Mouse (Mus musculus) limb, embryonic 11.5 days (tissue): ENCODE measurements around the gene Catsper2. TPM values are rescaled to one million over a fixed set of nuclear protein-coding genes. Genes with fewer than 3 reads are reported as not detected.

Experiments
- ATAC-seq: fragments of 200-750 bp; cut with Nextera tagmentation; 2 replicates; pipeline ENCODE4 v1.8.0; 2017; ENCODE audit warnings: low read depth; ENCODE audit not compliant: insufficient number of reproducible peaks, low FRiP score, low TSS enrichment
- DNase-seq: peaks from one replicate; pipeline ENCODE4 v3.0.0-alpha.2; 2015; ENCODE audit warnings: low spot score
- H3K27ac ChIP-seq: fragments of 300-500 bp; sonication (generic); replicated peaks from 2 replicates; pipeline ENCODE4 v1.5.1; 2014; ENCODE audit warnings: low read depth, mild to moderate bottlenecking, low read length
- H3K27me3 ChIP-seq: fragments of 300-500 bp; sonication (generic); 2 replicates; pipeline ENCODE4 v1.6.1; 2014; ENCODE audit warnings: mild to moderate bottlenecking, low read length, mixed read lengths; ENCODE audit not compliant: control insufficient read depth, insufficient read depth
- H3K36me3 ChIP-seq: fragments of 300-500 bp; sonication (generic); 2 replicates; pipeline ENCODE4 v1.6.1; 2014; ENCODE audit warnings: mild to moderate bottlenecking, low read length, moderate library complexity, mixed read lengths; ENCODE audit not compliant: control insufficient read depth, insufficient read depth
- H3K4me1 ChIP-seq: fragments of 300-500 bp; sonication (generic); 2 replicates; pipeline ENCODE4 v1.6.1; 2014; ENCODE audit warnings: low read length, mixed read lengths; ENCODE audit not compliant: control insufficient read depth, insufficient read depth
- H3K4me2 ChIP-seq: fragments of 300-500 bp; sonication (generic); 2 replicates; pipeline ENCODE4 v1.6.1; 2014; ENCODE audit warnings: low read depth, mild to moderate bottlenecking, moderate library complexity; ENCODE audit not compliant: severe bottlenecking
- H3K4me3 ChIP-seq: fragments of 300-500 bp; sonication (generic); 2 replicates; pipeline ENCODE4 v1.5.1; 2014; ENCODE audit warnings: low read depth, low read length
- H3K9ac ChIP-seq: fragments of 300-500 bp; sonication (generic); 2 replicates; pipeline ENCODE4 v1.6.1; 2014; ENCODE audit warnings: mild to moderate bottlenecking, low read length
- H3K9me3 ChIP-seq: fragments of 300-500 bp; sonication (generic); 2 replicates; pipeline ENCODE4 v1.6.1; 2016; ENCODE audit warnings: low read length; ENCODE audit not compliant: control insufficient read depth
- WGBS: fragments of 180-500 bp; shearing (Covaris S2); extraction: QIAGEN DNeasy Blood & Tissue Kit; methylation state at CpG from one replicate; pipeline ENCODE4 v1.1.7; 2014; 5-methylcytosine and 5-hydroxymethylcytosine counted together
- polyA plus RNA-seq: library from polyadenylated mRNA; unstranded; fragments of >200 nt; fragmentation: Nextera tagmentation; extraction: Ambion mirVana; gene quantifications from 2 replicates; pipeline ENCODE4 v1.2.1, GENCODE M21; 2014

Catsper2 gene
- polyA plus RNA-seq, 1 experiment from 2014 or later = 2.0 TPM

DNA sequence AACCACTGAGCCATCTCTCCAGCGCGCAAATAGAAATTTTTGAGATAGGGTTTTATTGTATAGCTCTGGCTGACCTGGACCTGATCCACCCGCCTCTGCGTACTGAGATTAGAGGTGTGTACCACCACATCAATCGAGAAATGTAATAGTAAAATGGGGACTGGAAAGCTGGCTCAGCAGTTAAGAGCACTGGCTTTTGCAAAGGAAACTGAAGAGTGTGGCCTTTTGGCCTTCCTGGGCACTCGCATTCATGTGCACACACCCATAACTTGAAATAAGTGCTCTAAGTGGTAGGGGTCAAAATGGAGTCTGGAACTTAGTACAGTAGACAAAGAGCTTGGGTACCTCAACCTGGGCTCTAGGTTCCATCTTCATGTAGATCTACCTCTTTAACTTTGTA is 2.8 kb upstream of the Catsper2 start:
- H3K4me3 ChIP-seq = no peak overlapping the region
- no peak overlapping the region for H3K27ac ChIP-seq
- peaks cover 6% of the 10 kb centered on the region; the same call in 1 of the 2 replicates for H3K4me1 ChIP-seq
- H3K27me3 ChIP-seq = no peaks in the 10 kb centered on the region
- ATAC-seq (no peak), DNase-seq (no peak)
- no peak overlapping the region for H3K9ac ChIP-seq
- H3K9me3 ChIP-seq = no peaks in the 10 kb centered on the region
- H3K4me2 ChIP-seq = no peak overlapping the region
- H3K36me3 ChIP-seq = peaks cover 10% of the 10 kb centered on the region; the same call in 1 of the 2 replicates
- WGBS = 91% methylated on average over 6 of the region's 6 CpGs

GRCm38 (mm10) chr2:121415591-121415990 is 2.0 kb upstream of the Catsper2 start:
- H3K27ac ChIP-seq = no peak overlapping the region
- WGBS = 91% methylated on average over 3 of the region's 3 CpGs
- H3K4me3 ChIP-seq = peak overlapping the region; percentile 100
- no peak overlapping the region for H3K9ac ChIP-seq
- H3K4me1 ChIP-seq = peaks cover 6% of the 10 kb centered on the region; the same call in 1 of the 2 replicates
- no peaks in the 10 kb centered on the region for H3K9me3 ChIP-seq
- H3K36me3 ChIP-seq = peaks cover 7% of the 10 kb centered on the region; the same call in 1 of the 2 replicates
- DNase-seq = no peak
- no peak for ATAC-seq
- H3K27me3 ChIP-seq = no peaks in the 10 kb centered on the region
- peak overlapping the region; percentile 64 for H3K4me2 ChIP-seq

GRCm38 (mm10) chr2:121415103-121415502 is 1.5 kb upstream of the Catsper2 start:
- Histone ChIP-seq H3K27ac (no peak overlapping the region), H3K9me3 (no peaks in the 10 kb centered on the region), H3K4me2 (peak overlapping the region; percentile 64), H3K9ac (peak overlapping the region; percentile 36; the same call in 1 of the 2 replicates), H3K27me3 (no peaks in the 10 kb centered on the region), H3K4me3 (peak overlapping the region; percentile 100), H3K36me3 (peaks cover 5% of the 10 kb centered on the region; the same call in 1 of the 2 replicates), H3K4me1 (peaks cover 6% of the 10 kb centered on the region; the same call in 1 of the 2 replicates)
- WGBS = 70% methylated on average over 3 of the region's 3 CpGs
- ATAC-seq (no peak), DNase-seq (no peak)

- H3K27me3 ChIP-seq = no peaks in the 10 kb centered on the region
- ATAC-seq (peak; percentile 35), DNase-seq (peak; percentile 63)
- H3K9ac ChIP-seq = peak overlapping the region; percentile 100
- H3K9me3 ChIP-seq = no peaks in the 10 kb centered on the region
- H3K4me2 ChIP-seq = peak overlapping the region; percentile 64
- peak overlapping the region; percentile 95 for H3K27ac ChIP-seq
- H3K36me3 ChIP-seq = peaks cover 5% of the 10 kb centered on the region; the same call in 1 of the 2 replicates
- H3K4me1 ChIP-seq = peaks cover 6% of the 10 kb centered on the region; the same call in 1 of the 2 replicates
- H3K4me3 ChIP-seq = peak overlapping the region; percentile 100
- WGBS = under 1% methylated on average over 29 of the region's 32 CpGs
Observed at GRCm38 (mm10) chr2:121414139-121414685, 620 bp upstream of the Catsper2 start.

- no peaks in the 10 kb centered on the region for H3K36me3 ChIP-seq
- WGBS = 13% methylated on average over 4 of the region's 4 CpGs
- DNase-seq = no peak
- H3K4me3 ChIP-seq = peak overlapping the region; percentile 100
- no peaks in the 10 kb centered on the region for H3K27me3 ChIP-seq
- peak; percentile 14; the same call in 1 of the 2 replicates for ATAC-seq
- peak overlapping the region; percentile 96 for H3K27ac ChIP-seq
- H3K4me1 ChIP-seq = peaks cover 6% of the 10 kb centered on the region; the same call in 1 of the 2 replicates
- no peaks in the 10 kb centered on the region for H3K9me3 ChIP-seq
- H3K4me2 ChIP-seq = peak overlapping the region; percentile 60
- H3K9ac ChIP-seq = peak overlapping the region; percentile 100
Observed at GRCm38 (mm10) chr2:121412843-121413386, 677 bp downstream of the Catsper2 start.

DNA sequence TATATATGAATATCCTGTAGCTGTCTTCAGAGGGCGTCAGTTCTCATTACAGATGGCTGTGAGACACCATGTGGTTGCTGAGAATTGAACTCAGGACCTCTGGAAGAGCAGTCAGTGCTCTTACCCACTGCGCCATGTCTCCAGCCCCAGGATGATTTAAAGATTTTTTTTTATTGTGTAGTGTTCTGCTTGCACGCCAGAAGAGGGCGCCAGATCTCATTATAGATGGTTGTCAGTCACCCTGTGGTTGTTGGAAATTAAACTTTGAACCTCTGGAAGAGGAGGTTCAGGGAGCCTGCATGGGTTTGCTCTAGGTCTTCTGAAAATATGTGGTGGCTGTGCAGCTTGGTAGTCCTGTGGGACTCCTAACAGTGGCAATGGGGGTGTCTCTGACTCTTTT is 5.4 kb downstream of the Catsper2 start:
- Histone ChIP-seq H3K4me2 (no peak overlapping the region), H3K4me1 (no peaks in the 10 kb centered on the region), H3K27ac (no peak overlapping the region), H3K9me3 (no peaks in the 10 kb centered on the region), H3K36me3 (no peaks in the 10 kb centered on the region), H3K4me3 (no peak overlapping the region), H3K27me3 (no peaks in the 10 kb centered on the region), H3K9ac (no peak overlapping the region)
- ATAC-seq (no peak), DNase-seq (peak; percentile 62)
- WGBS = 34% methylated on average over 4 of the region's 4 CpGs

DNA sequence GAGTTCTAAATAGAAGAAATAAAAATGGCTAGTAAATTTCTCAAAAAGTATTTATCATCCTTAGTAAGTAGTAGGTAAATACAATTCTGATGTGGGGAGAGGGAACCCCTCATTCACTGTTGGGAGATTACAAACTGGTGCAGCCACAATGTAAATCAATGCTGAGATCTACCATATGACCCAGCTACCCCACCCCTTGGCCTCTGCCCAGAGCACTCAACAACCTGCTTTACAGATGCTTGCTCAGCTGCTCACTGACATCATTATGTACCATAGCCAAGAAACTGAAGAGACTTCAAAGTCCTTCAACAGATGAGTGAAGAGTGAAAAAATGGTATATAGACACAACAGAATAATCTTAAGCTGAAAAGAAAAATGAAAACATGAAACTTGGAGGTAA is 10.3 kb downstream of the Catsper2 start:
- no peaks in the 10 kb centered on the region for H3K9me3 ChIP-seq
- DNase-seq (no peak), ATAC-seq (no peak)
- no peak overlapping the region for H3K4me2 ChIP-seq
- no peak overlapping the region for H3K27ac ChIP-seq
- no peaks in the 10 kb centered on the region for H3K36me3 ChIP-seq
- H3K27me3 ChIP-seq = no peaks in the 10 kb centered on the region
- no peak overlapping the region for H3K4me3 ChIP-seq
- H3K4me1 ChIP-seq = no peaks in the 10 kb centered on the region
- no peak overlapping the region for H3K9ac ChIP-seq

DNA sequence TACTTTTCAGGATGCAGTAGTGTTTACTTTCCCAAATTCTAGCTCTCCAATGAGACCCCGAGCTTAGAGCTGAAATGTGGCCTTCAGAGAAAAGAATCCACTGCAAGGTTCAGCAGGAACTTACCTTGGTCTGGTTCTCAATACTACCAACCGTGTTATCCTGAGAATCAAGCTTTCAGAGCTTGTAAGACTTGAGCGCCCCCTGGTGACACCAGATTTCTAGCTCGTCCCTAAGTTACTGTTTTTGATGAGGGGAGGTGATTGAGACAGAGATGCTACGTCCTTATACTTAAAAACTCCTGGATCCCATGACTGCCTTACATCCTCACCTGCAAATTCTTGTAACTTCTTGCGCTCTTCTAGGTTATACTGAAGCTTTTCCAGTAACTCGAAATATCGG is 17.0 kb downstream of the Catsper2 start:
- ATAC-seq (no peak), DNase-seq (peak; percentile 89)
- no peak overlapping the region for H3K27ac ChIP-seq
- WGBS = 12% methylated on average over 8 of the region's 8 CpGs
- no peaks in the 10 kb centered on the region for H3K36me3 ChIP-seq
- H3K4me2 ChIP-seq = no peak overlapping the region
- H3K27me3 ChIP-seq = no peaks in the 10 kb centered on the region
- no peaks in the 10 kb centered on the region for H3K9me3 ChIP-seq
- H3K9ac ChIP-seq = no peak overlapping the region
- H3K4me1 ChIP-seq = no peaks in the 10 kb centered on the region
- no peak overlapping the region for H3K4me3 ChIP-seq
